Mouse (Mus musculus): Measurements from ENCODE around the gene Dhx33. TPM values are rescaled to one million over a fixed set of nuclear protein-coding genes. Genes with fewer than 3 reads are reported as not detected.

Gene Dhx33
- total RNA-seq (2021) = 10 to 100 TPM; 66.7 to 78.8 TPM
- long read RNA-seq, experiment 1, full-length matches to known transcripts = 16 of 32 reads
- long read RNA-seq, experiment 1, partial matches to known transcripts = 5 of 32 reads
- long read RNA-seq, experiment 1, other reads (novel, unspliced or antisense) = 11 of 32 reads
- long read RNA-seq, experiment 2, full-length matches to known transcripts = 33 of 57 reads
- long read RNA-seq, experiment 2, partial matches to known transcripts = 13 of 57 reads
- long read RNA-seq, experiment 2, other reads (novel, unspliced or antisense) = 11 of 57 reads

DNA sequence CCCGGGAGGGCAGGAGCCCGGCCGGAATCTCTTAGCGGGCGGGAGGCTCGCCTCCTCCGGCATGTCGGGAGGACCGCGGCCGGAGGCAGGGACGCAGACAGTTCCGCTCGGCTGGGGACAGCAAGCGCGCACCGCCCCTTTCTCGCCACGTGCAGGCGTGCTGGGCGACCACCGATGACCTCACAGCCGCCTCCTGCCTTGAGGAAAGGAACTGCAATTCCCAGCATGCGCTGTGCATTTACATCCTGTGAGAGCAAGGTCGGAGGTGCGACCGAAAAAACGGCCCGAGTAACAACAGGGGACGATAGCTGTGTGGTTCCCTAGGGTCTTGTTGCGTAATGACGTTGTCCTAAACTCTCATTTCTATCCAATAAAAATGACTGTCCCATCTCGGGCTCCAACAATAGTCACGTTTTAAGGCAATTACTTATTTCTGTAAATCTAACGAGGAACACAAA lies at the start of gene Dhx33:
Gene Dhx33 (minus strand): TSS at position 122 of the 458 bp plus-strand sequence.
- DNase-seq (ENCODE audit: low spot score in 2 of 2) = peak; percentile 97
- H3K4me3 ChIP-seq = peak within 1 kb of the TSS; percentile 95
- H3K27ac ChIP-seq = peak within 1 kb of the TSS; percentile 94
- peak; percentile 76 for TF ChIP-seq CTCF (conservative IDR thresholded peaks at IDR 0.05)

DNA sequence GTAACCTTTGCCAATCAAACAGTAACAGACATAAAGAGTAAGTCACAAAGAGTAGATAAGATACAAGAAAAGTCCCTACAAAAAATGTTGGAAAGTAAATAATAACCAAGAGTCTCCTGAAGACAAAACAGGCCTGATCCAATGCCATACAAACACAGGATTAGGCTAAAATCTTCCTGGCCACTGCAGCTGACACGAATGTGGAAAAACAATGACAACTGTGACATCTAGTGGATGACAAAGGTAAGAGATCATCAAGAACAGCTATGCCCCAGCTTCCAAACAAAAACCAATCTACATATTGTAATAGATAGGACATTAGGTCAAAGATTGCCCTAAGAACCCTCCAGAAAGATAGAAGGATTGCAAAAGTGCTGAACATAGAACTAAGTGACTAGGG lies 48.3 kb upstream of the Dhx33 start:
- TF ChIP-seq CTCF (conservative IDR thresholded peaks at IDR 0.05) = peak; percentile 86
- H3K27ac ChIP-seq = no peak overlapping the region
- no peak overlapping the region for H3K4me3 ChIP-seq
- DNase-seq (ENCODE audit: low spot score in 2 of 2) = peak; percentile 39 to 47

- TF ChIP-seq CTCF (conservative IDR thresholded peaks at IDR 0.05) = no peak
- Histone ChIP-seq H3K27ac (no peak overlapping the region), H3K4me3 (no peak overlapping the region)
- no peak for DNase-seq (ENCODE audit: low spot score in 2 of 2)
These were observed 35.5 kb upstream of the Dhx33 start for GRCm38 (mm10) chr11:71039526-71040298.

- peak within 1 kb of the TSS; percentile 67 for H3K4me3 ChIP-seq
- DNase-seq (ENCODE audit: low spot score in 2 of 2) = peak; percentile 50 to 68
- TF ChIP-seq CTCF (conservative IDR thresholded peaks at IDR 0.05) = no peak
- peak within 1 kb of the TSS; percentile 97 for H3K27ac ChIP-seq
These were observed 29.0 kb upstream of the Dhx33 start, which contains the start of gene 6330403K07Rik for GRCm38 (mm10) chr11:71033163-71033761. 6330403K07Rik (minus strand) TSS chr11:71033513.

DNA sequence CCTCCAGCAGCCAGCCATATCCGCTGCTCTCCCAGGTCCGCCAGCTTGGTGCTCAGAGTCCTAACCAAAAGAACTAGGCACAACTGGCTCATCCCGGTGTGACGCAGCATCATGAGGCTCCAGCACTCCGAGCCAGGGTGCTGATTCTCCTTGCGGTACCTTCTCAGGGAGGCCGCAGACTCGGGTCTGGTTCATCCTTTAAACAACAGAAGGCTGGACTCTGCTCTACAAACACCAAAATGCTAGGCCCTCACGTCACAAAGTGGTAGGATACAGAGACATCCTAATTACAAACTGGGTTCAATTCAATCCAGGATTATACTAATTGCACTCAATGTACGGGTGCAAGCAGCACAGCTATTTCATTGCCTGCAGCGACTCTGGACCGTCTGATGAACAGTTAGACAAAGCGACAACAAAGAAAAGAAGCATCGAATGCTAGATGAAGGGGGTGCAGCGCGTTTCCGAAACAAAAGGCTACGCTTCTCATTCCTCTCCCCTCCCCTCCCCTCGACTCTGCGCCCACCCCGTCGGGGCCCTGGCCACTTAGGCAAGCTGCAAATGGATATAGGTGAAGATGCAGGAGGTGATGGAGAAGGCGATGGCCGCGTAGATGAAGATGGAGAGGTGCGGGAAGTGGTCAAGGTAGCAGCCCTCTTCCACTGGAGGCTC lies 28.4 kb upstream of the Dhx33 start:
- peak in 1 of 2 experiments; percentile 36 for DNase-seq (ENCODE audit: low spot score in 2 of 2)
- peak overlapping the region; percentile 97 for H3K27ac ChIP-seq
- no peak for TF ChIP-seq CTCF (conservative IDR thresholded peaks at IDR 0.05)

GRCm38 (mm10) chr11:71032070-71032469 lies 27.8 kb upstream of the Dhx33 start:
- no peak for TF ChIP-seq CTCF (conservative IDR thresholded peaks at IDR 0.05)
- peak overlapping the region; percentile 67 for H3K4me3 ChIP-seq

More for the DNA sequence above, 28.4 kb upstream of the Dhx33 start:
- peak overlapping the region; percentile 67 for H3K4me3 ChIP-seq

GRCm38 (mm10) chr11:71029403-71030118 lies 25.3 kb upstream of the Dhx33 start:
- Histone ChIP-seq H3K27ac (no peak overlapping the region), H3K4me3 (no peak overlapping the region)
- peak; percentile 66 for TF ChIP-seq CTCF (conservative IDR thresholded peaks at IDR 0.05)
- DNase-seq (ENCODE audit: low spot score in 2 of 2) = no peak

More at GRCm38 (mm10) chr11:71032070-71032469, 27.8 kb upstream of the Dhx33 start:
- DNase-seq (ENCODE audit: low spot score in 2 of 2) = no peak
- peak overlapping the region; percentile 97 for H3K27ac ChIP-seq

- Histone ChIP-seq H3K4me3 (no peak overlapping the region), H3K27ac (no peak overlapping the region)
- no peak for DNase-seq (ENCODE audit: low spot score in 2 of 2)
- TF ChIP-seq CTCF (conservative IDR thresholded peaks at IDR 0.05) = no peak
These were observed 24.0 kb upstream of the Dhx33 start for GRCm38 (mm10) chr11:71028280-71028679.

- Histone ChIP-seq H3K27ac (peak within 1 kb of the TSS; percentile 94), H3K4me3 (peak within 1 kb of the TSS; percentile 82)
- peak; percentile 97 to 100 for DNase-seq (ENCODE audit: low spot score in 2 of 2)
- TF ChIP-seq CTCF (conservative IDR thresholded peaks at IDR 0.05) = peak; percentile 7; the same call in 1 of the 2 replicates
These were observed 15.2 kb upstream of the Dhx33 start, which contains the start of the genes Mis12 and Derl2 for GRCm38 (mm10) chr11:71019201-71020068. Mis12 (plus strand) TSS chr11:71019611. Derl2 (minus strand) TSS chr11:71019841.

DNA sequence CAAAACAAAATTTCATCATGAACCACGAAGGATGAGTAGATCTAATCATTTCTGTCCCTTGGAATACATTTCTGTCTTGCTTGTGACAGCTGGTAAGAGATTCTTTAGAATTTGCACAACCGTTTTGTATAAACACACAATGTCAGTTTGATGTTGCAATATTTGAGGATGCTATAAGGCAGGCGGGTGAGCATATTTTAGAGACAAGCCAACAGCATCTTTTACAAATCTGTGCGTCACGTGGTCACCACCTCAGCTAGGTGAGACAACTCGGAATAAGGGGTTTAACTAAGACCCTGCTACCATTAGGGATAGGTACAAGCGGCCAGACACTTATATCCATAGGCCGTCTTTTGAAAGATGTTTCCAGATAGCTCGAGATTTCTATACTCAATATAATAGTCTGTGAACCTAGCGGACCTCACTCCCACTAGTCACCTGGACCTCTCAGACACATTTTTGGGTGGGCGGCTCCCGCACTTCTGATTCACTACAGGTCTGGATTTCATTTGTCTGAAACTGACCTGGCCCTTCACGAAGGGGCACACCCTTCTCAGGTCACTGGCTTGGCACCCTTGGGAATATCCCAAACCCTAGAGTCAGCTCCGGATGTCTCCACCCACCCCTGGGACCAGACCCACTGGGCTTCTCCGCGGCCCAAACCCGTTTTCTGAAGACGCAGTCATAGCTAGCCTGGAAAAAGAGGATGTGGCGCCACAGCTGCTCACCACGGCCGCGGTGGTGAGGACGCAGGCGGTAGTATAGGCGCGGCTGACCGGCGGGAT lies 14.4 kb upstream of the Dhx33 start:
- no peak for TF ChIP-seq CTCF (conservative IDR thresholded peaks at IDR 0.05)
- peak overlapping the region; percentile 94 for H3K27ac ChIP-seq
- DNase-seq (ENCODE audit: low spot score in 2 of 2) = no peak
- H3K4me3 ChIP-seq = peak overlapping the region; percentile 82
